Mouse (Mus musculus) spleen, adult 2 months (tissue): Measurements from ENCODE around the gene Rap1gap.

Source experiments
- CTCF ChIP-seq: fragments of 200-500 bp; IDR thresholded peaks from 2 replicates; pipeline ENCODE4 v1.5.1; 2011; ENCODE audit warnings: mild to moderate bottlenecking, inconsistent platforms; ENCODE audit not compliant: insufficient read depth, insufficient read length, insufficient replicate concordance; ENCODE audit errors: extremely low read depth
- POLR2A ChIP-seq: fragments of 200-500 bp; IDR thresholded peaks from 2 replicates; pipeline ENCODE4 v1.6.1; 2011; ENCODE audit warnings: low read depth, low read length, inconsistent platforms

DNA sequence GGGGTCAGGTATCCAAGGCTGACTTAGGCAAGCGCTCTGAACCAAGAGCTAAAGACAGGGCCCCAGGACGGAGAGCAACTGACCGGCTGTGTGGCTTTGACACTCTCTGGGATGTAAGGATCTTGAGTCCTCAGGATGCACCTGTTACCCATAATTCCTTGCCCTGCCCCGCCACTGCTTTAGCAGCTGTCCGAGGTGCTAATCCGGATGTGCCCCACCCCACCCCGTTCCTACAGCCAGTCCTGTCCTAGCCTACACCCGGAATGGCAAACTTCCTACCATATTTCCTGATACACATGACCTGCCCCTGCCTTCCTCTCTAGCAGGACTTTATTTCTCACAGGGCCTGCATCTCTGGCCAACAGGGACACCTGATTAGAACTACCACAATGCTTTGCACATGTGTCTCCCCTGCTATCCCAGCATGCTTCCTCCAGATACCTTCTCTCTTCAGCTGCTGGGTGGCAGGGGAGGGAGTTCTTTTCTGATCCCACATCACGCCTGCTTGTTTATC is 20.4 kb downstream of the Rap1gap start:
- TF ChIP-seq CTCF (no peak), POLR2A (no peak)
